Mouse (Mus musculus): ENCODE results near the gene Pigz.
"Not testable (repeated sequence)": the region's sequence is repeated elsewhere in the genome, so short reads cannot be mapped to it uniquely, and the experiment has no call there.

Gene Pigz

GRCm38 (mm10) chr16:31932255-31932654, 1.4 kb upstream of the Pigz start:
- DNase-seq (ENCODE audit: low spot score in 2 of 2): no peak

GRCm38 (mm10) chr16:31932840-31933697, 582 bp upstream of the Pigz start:
- DNase-seq (ENCODE audit: low spot score in 2 of 2): peak; percentile 87 to 89

- DNase-seq (ENCODE audit: low spot score in 2 of 2): no peak
Measured at GRCm38 (mm10) chr16:31934550-31935010, 929 bp downstream of the Pigz start.

GRCm38 (mm10) chr16:31935091-31935979, 1.7 kb downstream of the Pigz start:
- no peak for DNase-seq (ENCODE audit: low spot score in 2 of 2)

GRCm38 (mm10) chr16:31936568-31936967, 2.9 kb downstream of the Pigz start:
- DNase-seq (ENCODE audit: low spot score in 2 of 2): no peak

- DNase-seq (ENCODE audit: low spot score in 2 of 2): no peak
Measured at GRCm38 (mm10) chr16:31938856-31939255, 5.2 kb downstream of the Pigz start.

- no peak for DNase-seq (ENCODE audit: low spot score in 2 of 2)
Measured at GRCm38 (mm10) chr16:31940586-31940985, 6.9 kb downstream of the Pigz start.

- DNase-seq (ENCODE audit: low spot score in 2 of 2): peak; percentile 65 to 82
Measured at GRCm38 (mm10) chr16:31943980-31944379, 10.3 kb downstream of the Pigz start.

- no peak for DNase-seq (ENCODE audit: low spot score in 2 of 2)
Measured at GRCm38 (mm10) chr16:31944698-31945255, 11.1 kb downstream of the Pigz start.

- DNase-seq (ENCODE audit: low spot score in 2 of 2): no peak
Measured at GRCm38 (mm10) chr16:31945372-31945771, 11.7 kb downstream of the Pigz start.

GRCm38 (mm10) chr16:31945986-31946385, 12.3 kb downstream of the Pigz start:
- not testable (repeated sequence) for DNase-seq (ENCODE audit: low spot score in 2 of 2)

GRCm38 (mm10) chr16:31947333-31947732, 13.7 kb downstream of the Pigz start:
- DNase-seq (ENCODE audit: low spot score in 2 of 2): no peak

- DNase-seq (ENCODE audit: low spot score in 2 of 2): no peak
Measured at GRCm38 (mm10) chr16:31947901-31948316, 14.3 kb downstream of the Pigz start.

- DNase-seq (ENCODE audit: low spot score in 2 of 2): peak; percentile 93 to 98
Measured at GRCm38 (mm10) chr16:31948345-31948774, 14.7 kb downstream of the Pigz start, which contains the start of the genes 0610012G03Rik and Ncbp2. Gene 0610012G03Rik, minus strand, starts transcription at chr16:31948494. Gene Ncbp2, plus strand, starts transcription at chr16:31948513.

GRCm38 (mm10) chr16:31963224-31963623, 29.6 kb downstream of the Pigz start:
- DNase-seq (ENCODE audit: low spot score in 2 of 2): no peak

GRCm38 (mm10) chr16:31975258-31975657, 41.6 kb downstream of the Pigz start:
- no peak for DNase-seq (ENCODE audit: low spot score in 2 of 2)

GRCm38 (mm10) chr16:31979501-31979900, 45.9 kb downstream of the Pigz start:
- no peak for DNase-seq (ENCODE audit: low spot score in 2 of 2)

- DNase-seq (ENCODE audit: low spot score in 2 of 2): no peak
Measured at GRCm38 (mm10) chr16:31980946-31981345, 47.3 kb downstream of the Pigz start.

GRCm38 (mm10) chr16:31992039-31992438, 58.4 kb downstream of the Pigz start:
- no peak for DNase-seq (ENCODE audit: low spot score in 2 of 2)

- no peak for DNase-seq (ENCODE audit: low spot score in 2 of 2)
Measured at GRCm38 (mm10) chr16:31993195-31993594, 59.5 kb downstream of the Pigz start.

- DNase-seq (ENCODE audit: low spot score in 2 of 2): no peak
Measured at GRCm38 (mm10) chr16:31993946-31994345, 60.3 kb downstream of the Pigz start.
